Mouse (Mus musculus) spleen, adult 2 months (tissue): ENCODE data around the gene Stk16.

Experiments
- CTCF ChIP-seq: fragments of 200-500 bp; IDR thresholded peaks from 2 replicates; pipeline ENCODE4 v1.5.1; 2011; ENCODE audit warnings: mild to moderate bottlenecking, inconsistent platforms; ENCODE audit not compliant: insufficient read depth, insufficient read length, insufficient replicate concordance; ENCODE audit errors: extremely low read depth
- POLR2A ChIP-seq: fragments of 200-500 bp; IDR thresholded peaks from 2 replicates; pipeline ENCODE4 v1.6.1; 2011; ENCODE audit warnings: low read depth, low read length, inconsistent platforms

DNA sequence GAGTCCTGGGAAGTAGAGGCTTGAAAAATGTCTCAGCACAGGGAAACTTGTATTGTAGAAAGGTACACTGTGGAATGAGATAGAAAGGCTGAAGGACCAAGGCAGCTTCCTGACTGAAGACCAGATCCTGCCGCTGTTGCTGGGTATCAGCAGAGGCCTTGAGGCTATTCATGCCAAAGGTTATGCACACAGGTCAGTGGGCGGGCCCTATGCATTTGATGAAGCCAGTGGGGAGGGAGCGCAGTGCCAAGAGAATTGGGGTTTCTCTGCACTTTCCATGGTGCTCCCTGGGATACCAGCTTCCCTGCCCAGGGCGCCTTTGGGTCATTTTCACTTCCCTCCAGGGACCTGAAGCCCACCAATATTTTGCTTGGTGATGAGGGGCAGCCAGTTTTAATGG is 1.9 kb downstream of the Stk16 start:
- TF ChIP-seq POLR2A = no peak
- no peak for TF ChIP-seq CTCF
